ENCODE assay signal across 21 mouse cellular contexts in the genomic region with DNA sequence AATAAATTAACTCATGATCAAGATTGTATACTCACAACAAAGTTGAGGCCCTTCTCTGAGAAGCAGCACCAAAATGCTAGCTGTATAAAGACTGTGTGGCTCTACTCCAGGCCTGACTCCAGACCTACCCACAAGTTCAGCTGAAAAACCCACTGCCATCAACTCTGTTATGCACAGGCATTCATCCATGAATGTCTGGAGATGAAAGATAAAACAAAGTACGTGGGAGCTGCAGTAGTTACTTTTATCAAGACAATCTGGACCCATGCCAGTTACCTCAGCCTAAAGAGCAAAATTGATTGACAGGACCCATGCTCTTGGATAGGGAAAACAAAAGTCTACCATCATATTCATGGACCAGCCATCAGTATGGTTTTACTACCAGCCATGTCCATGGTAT. TPM values are rescaled to one million over a fixed set of nuclear protein-coding genes. Genes with fewer than 3 reads are reported as not detected.
DNase-seq lines count a peak whose midpoint lies in the region; ATAC-seq and TF ChIP-seq lines count a peak whose summit lies in the region.
"Had no signal": no experiment of that assay in that cellular context is flagged by ENCODE, and none has a peak within 500 bp of the region (broad histone marks: within the 10 kb centered on the region; RNA-seq: fewer than 3 reads in every experiment).

No protein-coding gene starts in this region.

- H3K27ac ChIP-seq in liver, embryonic 11.5 days (ENCODE audit: low read depth, low read length): no peak overlapping the region
- H3K27ac ChIP-seq in liver, postnatal 0 days (ENCODE audit: low read depth): no peak overlapping the region
- no peak overlapping the region for H3K27ac ChIP-seq in liver, embryonic 16.5 days (ENCODE audit: low read length)
- H3K27ac ChIP-seq: embryonic facial prominence, embryonic 13.5 days; forebrain, embryonic 10.5 days; forebrain, embryonic 15.5 days; heart, embryonic 10.5 days; hindbrain, embryonic 13.5 days; hindbrain, postnatal 0 days had no signal

- no peaks in the 10 kb centered on the region for H3K9me3 ChIP-seq in liver, embryonic 11.5 days (ENCODE audit: control insufficient read depth, low read length)
- no peaks in the 10 kb centered on the region for H3K9me3 ChIP-seq in liver, postnatal 0 days (ENCODE audit: low read length)
- H3K9me3 ChIP-seq in liver, embryonic 16.5 days (replicated peaks; ENCODE audit: control insufficient read depth, low read length): no peaks in the 10 kb centered on the region
- H3K9me3 ChIP-seq: embryonic facial prominence, embryonic 13.5 days; forebrain, embryonic 10.5 days; forebrain, embryonic 15.5 days; heart, embryonic 10.5 days; hindbrain, embryonic 13.5 days had no signal

- TF ChIP-seq EP300 in liver, postnatal 0 days (IDR thresholded peaks at IDR 0.05; ENCODE audit: low read depth): no peak

- H3K27me3 ChIP-seq in liver, embryonic 11.5 days (replicated peaks; ENCODE audit: control insufficient read depth, insufficient read depth, low read length): no peaks in the 10 kb centered on the region
- no peaks in the 10 kb centered on the region for H3K27me3 ChIP-seq in liver, postnatal 0 days (ENCODE audit: insufficient read depth, low read length)
- no peaks in the 10 kb centered on the region for H3K27me3 ChIP-seq in liver, embryonic 16.5 days (ENCODE audit: control insufficient read depth, insufficient read depth, low read depth, low read length)
- H3K27me3 ChIP-seq: embryonic facial prominence, embryonic 13.5 days; forebrain, embryonic 15.5 days; hindbrain, embryonic 13.5 days had no signal

- no peak for TF ChIP-seq CTCF in liver, postnatal 0 days (IDR thresholded peaks at IDR 0.05; ENCODE audit: low read depth)

- peak; percentile 31; the same call in 1 of the 2 replicates for ATAC-seq in liver, embryonic 11.5 days (replicated peaks; ENCODE audit: low FRiP score)
- no peak for ATAC-seq in liver, postnatal 0 days
- peak; percentile 63; the same call in 1 of the 2 replicates for ATAC-seq in erythroid progenitor cell, adult 5-6 weeks (replicated peaks; ENCODE audit: low FRiP score, poor library complexity, severe bottlenecking)
- ATAC-seq in liver, embryonic 16.5 days (ENCODE audit: low read depth): peak; percentile 66
- no peak for ATAC-seq in cerebellum, adult (ENCODE audit: insufficient number of reproducible peaks, low FRiP score, low TSS enrichment)
- ATAC-seq: forebrain, embryonic 15.5 days; hindbrain, postnatal 0 days had no signal

- no peaks in the 10 kb centered on the region for H3K36me3 ChIP-seq in liver, embryonic 11.5 days (ENCODE audit: control insufficient read depth, insufficient read depth, low read length)
- no peaks in the 10 kb centered on the region for H3K36me3 ChIP-seq in liver, postnatal 0 days (replicated peaks; ENCODE audit: insufficient read depth, low read length)
- no peaks in the 10 kb centered on the region for H3K36me3 ChIP-seq in liver, embryonic 16.5 days (ENCODE audit: control insufficient read depth, insufficient read depth)
- H3K36me3 ChIP-seq: embryonic facial prominence, embryonic 13.5 days; forebrain, embryonic 10.5 days; forebrain, embryonic 15.5 days; heart, embryonic 10.5 days; hindbrain, embryonic 13.5 days had no signal

- H3K9ac ChIP-seq in liver, embryonic 11.5 days (ENCODE audit: low read depth, low read length): no peak overlapping the region
- no peak overlapping the region for H3K9ac ChIP-seq in liver, postnatal 0 days (replicated peaks)
- no peak overlapping the region for H3K9ac ChIP-seq in liver, embryonic 16.5 days (ENCODE audit: low read depth, low read length)
- H3K9ac ChIP-seq: embryonic facial prominence, embryonic 13.5 days; forebrain, embryonic 15.5 days; hindbrain, embryonic 13.5 days had no signal

- 52% methylated on average over 1 of the region's 1 CpGs for WGBS in liver, embryonic 11.5 days
- WGBS in liver, postnatal 0 days (ENCODE audit: insufficient replicate concordance): 50% methylated on average over 1 of the region's 1 CpGs
- 38% methylated on average over 1 of the region's 1 CpGs for WGBS in liver, embryonic 16.5 days (ENCODE audit: insufficient replicate concordance)

- no peak overlapping the region for H3K4me2 ChIP-seq in liver, embryonic 11.5 days
- H3K4me2 ChIP-seq in liver, postnatal 0 days (ENCODE audit: low read depth, low read length): no peak overlapping the region
- H3K4me2 ChIP-seq in liver, embryonic 16.5 days (ENCODE audit: low read depth, low read length): no peak overlapping the region
- H3K4me2 ChIP-seq: embryonic facial prominence, embryonic 13.5 days; forebrain, embryonic 15.5 days; hindbrain, embryonic 13.5 days had no signal

- no peak for DNase-seq in liver, embryonic 11.5 days (ENCODE audit: low spot score)
- no peak for DNase-seq in liver, postnatal 0 days
- DNase-seq in heart, postnatal 4 days: no peak
- no peak for DNase-seq in adrenal gland, adult 8-10 months
- DNase-seq: adrenal gland, postnatal 10 days; B cell, adult 2 months; cerebellum, adult 11-12 months; cerebellum, adult 9-11 months; cerebellum, postnatal 36 days; gastrocnemius, postnatal 36 days; heart, adult 18-20 months; heart, postnatal 10 days had no signal

- no peak overlapping the region for H3K4me3 ChIP-seq in liver, embryonic 11.5 days (ENCODE audit: low read depth, low read length)
- H3K4me3 ChIP-seq in liver, postnatal 0 days (ENCODE audit: low read depth, low read length): no peak overlapping the region
- no peak overlapping the region for H3K4me3 ChIP-seq in liver, embryonic 16.5 days (ENCODE audit: low read depth, low read length)
- H3K4me3 ChIP-seq: embryonic facial prominence, embryonic 13.5 days; forebrain, embryonic 10.5 days; forebrain, embryonic 15.5 days; heart, embryonic 10.5 days; hindbrain, embryonic 13.5 days had no signal

- H3K4me1 ChIP-seq in liver, embryonic 11.5 days (replicated peaks; ENCODE audit: control insufficient read depth, insufficient read depth, low read length): no peaks in the 10 kb centered on the region
- H3K4me1 ChIP-seq in liver, postnatal 0 days (ENCODE audit: insufficient read depth): no peaks in the 10 kb centered on the region
- H3K4me1 ChIP-seq in liver, embryonic 16.5 days (ENCODE audit: control insufficient read depth, low read depth, low read length): no peaks in the 10 kb centered on the region; the same call in 1 of the 2 replicates
- H3K4me1 ChIP-seq: embryonic facial prominence, embryonic 13.5 days; forebrain, embryonic 10.5 days; forebrain, embryonic 15.5 days; heart, embryonic 10.5 days; hindbrain, embryonic 13.5 days had no signal

RNA-seq across cellular contexts. Expression of gene Prrg1, which starts 31.0 kb away (rescaled TPM):
- 5.1 and 5.7 TPM in 2 replicates for polyA plus RNA-seq in liver, embryonic 11.5 days (2014; fragmentation: Nextera tagmentation; extraction: Ambion mirVana)
- 1.0 and 1.1 TPM in 2 replicates for polyA plus RNA-seq in liver, postnatal 0 days (2015; fragmentation: Nextera tagmentation; extraction: Ambion mirVana)
- total RNA-seq in erythroid progenitor cell, adult 5-6 weeks (2015; ENCODE audit: low replicate concordance): 1.4 and 2.5 TPM in 2 replicates
- total RNA-seq in erythroid progenitor cell, adult 5-6 weeks (2017; ENCODE audit: low replicate concordance): 1.7 and 2.2 TPM in 2 replicates
- polyA plus RNA-seq in liver, embryonic 16.5 days (2015; fragmentation: Nextera tagmentation; extraction: Ambion mirVana): 1.7 and 1.9 TPM in 2 replicates
- 1 to 10 TPM; 7.3 to 8.1 TPM for total RNA-seq in heart, postnatal 4 days (2021)
- total RNA-seq in adrenal gland, adult 8-10 months (2022): 1 to 10 TPM; 2.2 to 3.5 (median 2.9) TPM

Comparison
In these comparisons a context has a peak if more than half of its experiments do, and no peak if none do; other contexts are left out.
1. ATAC-seq: peak in liver, embryonic 11.5 days (single experiment), erythroid progenitor cell, adult 5-6 weeks (single experiment) and liver, embryonic 16.5 days (single experiment); none in liver, postnatal 0 days (single experiment) and cerebellum, adult (single experiment).